Mouse (Mus musculus): ENCODE measurements at regions not wholly inside any gene's neighbourhood (a gene's known extent, or its start where the extent isn't known, plus 50 kb on each side); places are given as distances from the start of the nearest gene placed in this dataset.
"Not testable (repeated sequence)": the region's sequence is repeated elsewhere in the genome, so short reads cannot be mapped to it uniquely, and the experiment has no call there.

- no peaks in the 10 kb centered on the region for H3K36me3 ChIP-seq (ENCODE audit: control insufficient read depth, insufficient read depth)
- H3K79me2 ChIP-seq (ENCODE audit: control insufficient read depth, insufficient read depth) = no peaks in the 10 kb centered on the region
- TF ChIP-seq MAX (IDR thresholded peaks at IDR 0.05) (no peak), MYOG (IDR thresholded peaks at IDR 0.05; ENCODE audit: control insufficient read depth, extremely low read depth, insufficient read length) (no peak), USF1 (IDR thresholded peaks at IDR 0.05; ENCODE audit: low read depth) (no peak), FOSL1 (IDR thresholded peaks at IDR 0.05; ENCODE audit: insufficient read depth, low read length, poor library complexity, severe bottlenecking) (no peak), CEBPB (IDR thresholded peaks at IDR 0.05; ENCODE audit: low read depth) (no peak), CTCF (IDR thresholded peaks at IDR 0.05; ENCODE audit: control insufficient read depth, insufficient read depth, insufficient read length) (no peak), MYOD1 (IDR thresholded peaks at IDR 0.05; ENCODE audit: control insufficient read depth, insufficient read length, low read depth) (no peak)
- H3ac ChIP-seq (ENCODE audit: control insufficient read depth, insufficient read length, low read depth) = no peak overlapping the region
- no peak overlapping the region for H3K4me3 ChIP-seq (ENCODE audit: insufficient read depth, poor library complexity, severe bottlenecking)
- no peaks in the 10 kb centered on the region for H3K27me3 ChIP-seq (ENCODE audit: control insufficient read depth, insufficient read depth, insufficient read length)
- H3K79me3 ChIP-seq (ENCODE audit: low read depth) = no peaks in the 10 kb centered on the region
Measured at GRCm38 (mm10) chr4:35305210-35305609, 79.2 kb upstream of the C9orf72 start.

- H3K27me3 ChIP-seq (ENCODE audit: control insufficient read depth, insufficient read depth, insufficient read length) = no peaks in the 10 kb centered on the region
- H3K4me3 ChIP-seq (ENCODE audit: insufficient read depth, poor library complexity, severe bottlenecking) = no peak overlapping the region
- no peak overlapping the region for H3ac ChIP-seq (ENCODE audit: control insufficient read depth, insufficient read length, low read depth)
- no peaks in the 10 kb centered on the region for H3K79me2 ChIP-seq (ENCODE audit: control insufficient read depth, insufficient read depth)
- TF ChIP-seq MYOD1 (IDR thresholded peaks at IDR 0.05; ENCODE audit: control insufficient read depth, insufficient read length, low read depth) (no peak), CEBPB (IDR thresholded peaks at IDR 0.05; ENCODE audit: low read depth) (no peak), MYOG (IDR thresholded peaks at IDR 0.05; ENCODE audit: control insufficient read depth, extremely low read depth, insufficient read length) (no peak), USF1 (IDR thresholded peaks at IDR 0.05; ENCODE audit: low read depth) (no peak), FOSL1 (IDR thresholded peaks at IDR 0.05; ENCODE audit: insufficient read depth, low read length, poor library complexity, severe bottlenecking) (no peak), CTCF (IDR thresholded peaks at IDR 0.05; ENCODE audit: control insufficient read depth, insufficient read depth, insufficient read length) (no peak), MAX (IDR thresholded peaks at IDR 0.05) (no peak)
- H3K36me3 ChIP-seq (ENCODE audit: control insufficient read depth, insufficient read depth) = no peaks in the 10 kb centered on the region
- H3K79me3 ChIP-seq (ENCODE audit: low read depth) = no peaks in the 10 kb centered on the region
Measured at GRCm38 (mm10) chr4:35300848-35301247, 74.9 kb upstream of the C9orf72 start.

DNA sequence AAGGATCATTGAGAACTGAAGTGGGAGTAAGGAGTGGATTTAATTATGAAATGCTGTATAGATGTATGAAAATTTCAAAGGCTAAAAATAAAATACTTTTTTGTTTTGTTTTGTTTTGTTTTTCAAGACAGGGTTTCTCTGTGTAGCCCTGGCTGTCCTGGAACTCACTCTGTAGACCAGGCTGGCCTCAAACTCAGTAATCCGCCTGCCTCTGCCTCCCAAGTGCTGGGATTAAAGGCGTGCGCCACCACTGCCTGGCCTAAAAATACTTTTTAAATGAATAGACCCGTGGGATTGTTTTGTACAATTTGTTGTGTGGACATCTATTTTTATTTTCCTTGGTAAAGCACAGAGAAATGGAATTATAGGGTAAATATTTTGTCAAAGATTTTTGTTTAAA is 74.4 kb upstream of the C9orf72 start:
- not testable (repeated sequence) for H3K79me3 ChIP-seq (ENCODE audit: low read depth); H3K79me2 ChIP-seq (ENCODE audit: control insufficient read depth, insufficient read depth); H3K36me3 ChIP-seq (ENCODE audit: control insufficient read depth, insufficient read depth); H3K4me3 ChIP-seq (ENCODE audit: insufficient read depth, poor library complexity, severe bottlenecking); H3ac ChIP-seq (ENCODE audit: control insufficient read depth, insufficient read length, low read depth); H3K27me3 ChIP-seq (ENCODE audit: control insufficient read depth, insufficient read depth, insufficient read length)

DNA sequence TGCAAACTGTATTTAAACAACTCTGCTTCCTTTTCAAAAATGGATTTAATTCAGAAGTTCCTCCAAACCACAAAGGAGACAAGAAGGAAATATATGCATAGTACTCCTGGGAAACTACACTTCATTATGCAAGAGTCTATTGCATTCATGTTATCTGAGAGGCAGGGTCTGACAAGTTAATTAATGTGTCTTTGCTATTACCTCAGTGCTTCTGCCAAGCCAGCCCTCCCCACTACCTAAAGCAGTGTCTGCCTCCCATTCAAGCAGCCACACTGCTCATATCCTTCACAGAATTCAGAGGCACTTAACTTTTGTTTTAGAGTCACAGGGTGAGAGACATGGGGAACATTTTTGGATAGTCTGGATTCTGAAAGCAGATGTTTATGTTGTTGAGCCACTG is 58.6 kb upstream of the C9orf72 start:
- H3K79me2 ChIP-seq (ENCODE audit: control insufficient read depth, insufficient read depth) = no peaks in the 10 kb centered on the region
- no peaks in the 10 kb centered on the region for H3K36me3 ChIP-seq (ENCODE audit: control insufficient read depth, insufficient read depth)
- no peak for TF ChIP-seq CEBPB (IDR thresholded peaks at IDR 0.05; ENCODE audit: low read depth)
- no peak for TF ChIP-seq MYOD1 (IDR thresholded peaks at IDR 0.05; ENCODE audit: control insufficient read depth, insufficient read length, low read depth)
- no peak for TF ChIP-seq MAX (IDR thresholded peaks at IDR 0.05)
- no peak for TF ChIP-seq USF1 (IDR thresholded peaks at IDR 0.05; ENCODE audit: low read depth)
- TF ChIP-seq FOSL1 (IDR thresholded peaks at IDR 0.05; ENCODE audit: insufficient read depth, low read length, poor library complexity, severe bottlenecking) = no peak
- no peak for TF ChIP-seq MYOG (IDR thresholded peaks at IDR 0.05; ENCODE audit: control insufficient read depth, extremely low read depth, insufficient read length)
- no peak for TF ChIP-seq CTCF (IDR thresholded peaks at IDR 0.05; ENCODE audit: control insufficient read depth, insufficient read depth, insufficient read length)
- no peak overlapping the region for H3ac ChIP-seq (ENCODE audit: control insufficient read depth, insufficient read length, low read depth)
- no peak overlapping the region for H3K4me3 ChIP-seq (ENCODE audit: insufficient read depth, poor library complexity, severe bottlenecking)
- H3K79me3 ChIP-seq (ENCODE audit: low read depth) = no peaks in the 10 kb centered on the region
- H3K27me3 ChIP-seq (ENCODE audit: control insufficient read depth, insufficient read depth, insufficient read length) = no peaks in the 10 kb centered on the region
